Mouse (Mus musculus): ENCODE measurements around the gene B830017H08Rik.
A peak's percentile ranks its signal among the peaks of the same experiment; 100 is the strongest.

DNA sequence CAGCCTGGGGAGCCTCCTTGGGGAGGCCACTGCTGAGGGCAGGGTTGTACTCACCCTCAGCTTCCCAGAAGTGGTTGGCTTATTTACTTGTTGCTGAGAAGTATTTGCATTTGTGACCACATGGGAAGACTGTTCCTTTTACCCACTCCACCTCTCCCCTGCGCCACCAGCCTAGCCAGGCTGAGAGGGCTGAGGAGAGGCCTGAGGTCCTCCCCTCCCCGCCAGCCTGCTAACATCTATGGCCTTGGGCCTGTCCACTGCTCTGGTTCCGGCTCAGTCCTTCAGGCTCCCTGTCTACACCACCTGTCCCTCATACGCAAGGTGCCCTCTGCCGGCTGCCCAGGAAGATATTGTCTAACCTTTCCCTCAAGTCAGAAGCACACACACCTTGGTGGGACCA lies 37.3 kb upstream of the B830017H08Rik start:
- no peak for TF ChIP-seq RCOR1 (conservative IDR thresholded peaks at IDR 0.05; ENCODE audit: low read depth, low read length)
- peak in 1 of 2 experiments; percentile 5; a peak in 1 of 4 replicates for TF ChIP-seq CTCF (conservative IDR thresholded peaks at IDR 0.05 in 1 of 2, IDR thresholded peaks at IDR 0.05 in 1 of 2; ENCODE audit: low read depth in 2 of 2, low read length in 2 of 2)
- TF ChIP-seq EP300 (IDR thresholded peaks at IDR 0.05; ENCODE audit: low read length), result no peak
- no peak for TF ChIP-seq ZC3H11A (IDR thresholded peaks at IDR 0.05; ENCODE audit: low read depth, low read length)
- no peak for TF ChIP-seq KAT2A (IDR thresholded peaks at IDR 0.05; ENCODE audit: insufficient replicate concordance, low read length)
- TF ChIP-seq MAFK (IDR thresholded peaks at IDR 0.05; ENCODE audit: insufficient replicate concordance, low read length), result no peak
- TF ChIP-seq CHD1 (IDR thresholded peaks at IDR 0.05; ENCODE audit: low read depth, low read length), result no peak
- TF ChIP-seq POLR2A (IDR thresholded peaks at IDR 0.05; ENCODE audit: low read depth, low read length), result no peak
- no peak for TF ChIP-seq RAD21 (IDR thresholded peaks at IDR 0.05; ENCODE audit: low read depth, low read length)
